Mouse (Mus musculus): ENCODE measurements around the gene Rnf146. TPM values are rescaled to one million over a fixed set of nuclear protein-coding genes. Genes with fewer than 3 reads are reported as not detected.

Rnf146 gene
- polyA plus RNA-seq, 1 experiment from 2014 or later = 14.8 TPM

GRCm38 (mm10) chr10:29351420-29351819 lies 10.8 kb downstream of the Rnf146 start:
- H3K27ac ChIP-seq (ENCODE audit: low read length) = no peak overlapping the region
- no peaks in the 10 kb centered on the region for H3K27me3 ChIP-seq (ENCODE audit: control insufficient read depth, insufficient read depth, low read depth, low read length)
- peaks cover 13% of the 10 kb centered on the region for H3K36me3 ChIP-seq (ENCODE audit: control insufficient read depth, insufficient read depth)
- H3K4me3 ChIP-seq (ENCODE audit: low read depth, low read length) = no peak overlapping the region
- no peak overlapping the region for H3K4me2 ChIP-seq (ENCODE audit: low read depth, low read length)
- ATAC-seq (ENCODE audit: low read depth) = no peak
- no peaks in the 10 kb centered on the region for H3K4me1 ChIP-seq (ENCODE audit: control insufficient read depth, low read depth, low read length)
- 70% methylated on average over 2 of the region's 2 CpGs for WGBS (ENCODE audit: insufficient replicate concordance)
- H3K9me3 ChIP-seq (replicated peaks; ENCODE audit: control insufficient read depth, low read length) = no peaks in the 10 kb centered on the region
- no peak overlapping the region for H3K9ac ChIP-seq (ENCODE audit: low read depth, low read length)

- 84% methylated on average over 7 of the region's 7 CpGs for WGBS (ENCODE audit: insufficient replicate concordance)
- Histone ChIP-seq H3K27ac (ENCODE audit: low read length) (no peak overlapping the region), H3K9me3 (replicated peaks; ENCODE audit: control insufficient read depth, low read length) (no peaks in the 10 kb centered on the region), H3K4me3 (ENCODE audit: low read depth, low read length) (no peak overlapping the region), H3K36me3 (ENCODE audit: control insufficient read depth, insufficient read depth) (peaks cover 20% of the 10 kb centered on the region), H3K9ac (ENCODE audit: low read depth, low read length) (no peak overlapping the region), H3K4me2 (ENCODE audit: low read depth, low read length) (no peak overlapping the region), H3K4me1 (ENCODE audit: control insufficient read depth, low read depth, low read length) (no peaks in the 10 kb centered on the region), H3K27me3 (ENCODE audit: control insufficient read depth, insufficient read depth, low read depth, low read length) (no peaks in the 10 kb centered on the region)
- no peak for ATAC-seq (ENCODE audit: low read depth)
Observed at GRCm38 (mm10) chr10:29346638-29347037, 15.6 kb downstream of the Rnf146 start.

GRCm38 (mm10) chr10:29344232-29344631 lies 18.0 kb downstream of the Rnf146 start:
- H3K4me2 ChIP-seq (ENCODE audit: low read depth, low read length) = no peak overlapping the region
- H3K9ac ChIP-seq (ENCODE audit: low read depth, low read length) = no peak overlapping the region
- ATAC-seq (ENCODE audit: low read depth) = no peak
- H3K4me1 ChIP-seq (ENCODE audit: control insufficient read depth, low read depth, low read length) = no peaks in the 10 kb centered on the region
- no peak overlapping the region for H3K27ac ChIP-seq (ENCODE audit: low read length)
- H3K9me3 ChIP-seq (replicated peaks; ENCODE audit: control insufficient read depth, low read length) = no peaks in the 10 kb centered on the region
- no peak overlapping the region for H3K4me3 ChIP-seq (ENCODE audit: low read depth, low read length)
- WGBS (ENCODE audit: insufficient replicate concordance) = 80% methylated on average over 4 of the region's 4 CpGs
- H3K36me3 ChIP-seq (ENCODE audit: control insufficient read depth, insufficient read depth) = peaks cover 15% of the 10 kb centered on the region
- no peaks in the 10 kb centered on the region for H3K27me3 ChIP-seq (ENCODE audit: control insufficient read depth, insufficient read depth, low read depth, low read length)

GRCm38 (mm10) chr10:29338355-29339056 lies 23.7 kb downstream of the Rnf146 start:
- Histone ChIP-seq H3K4me2 (ENCODE audit: low read depth, low read length) (no peak overlapping the region), H3K9me3 (replicated peaks; ENCODE audit: control insufficient read depth, low read length) (no peaks in the 10 kb centered on the region), H3K9ac (ENCODE audit: low read depth, low read length) (no peak overlapping the region), H3K4me1 (ENCODE audit: control insufficient read depth, low read depth, low read length) (no peaks in the 10 kb centered on the region), H3K27ac (ENCODE audit: low read length) (no peak overlapping the region), H3K36me3 (ENCODE audit: control insufficient read depth, insufficient read depth) (no peaks in the 10 kb centered on the region; the same call in 1 of the 2 replicates), H3K27me3 (ENCODE audit: control insufficient read depth, insufficient read depth, low read depth, low read length) (no peaks in the 10 kb centered on the region), H3K4me3 (ENCODE audit: low read depth, low read length) (no peak overlapping the region)
- 44% methylated on average over 4 of the region's 4 CpGs for WGBS (ENCODE audit: insufficient replicate concordance)
- no peak for ATAC-seq (ENCODE audit: low read depth)

GRCm38 (mm10) chr10:29333836-29334235 lies 28.4 kb downstream of the Rnf146 start:
- Histone ChIP-seq H3K9me3 (replicated peaks; ENCODE audit: control insufficient read depth, low read length) (no peaks in the 10 kb centered on the region), H3K9ac (ENCODE audit: low read depth, low read length) (no peak overlapping the region), H3K27me3 (ENCODE audit: control insufficient read depth, insufficient read depth, low read depth, low read length) (no peaks in the 10 kb centered on the region), H3K27ac (ENCODE audit: low read length) (no peak overlapping the region), H3K4me3 (ENCODE audit: low read depth, low read length) (no peak overlapping the region), H3K4me1 (ENCODE audit: control insufficient read depth, low read depth, low read length) (no peaks in the 10 kb centered on the region), H3K4me2 (ENCODE audit: low read depth, low read length) (no peak overlapping the region), H3K36me3 (ENCODE audit: control insufficient read depth, insufficient read depth) (no peaks in the 10 kb centered on the region; the same call in 1 of the 2 replicates)
- ATAC-seq (ENCODE audit: low read depth) = no peak
- WGBS (ENCODE audit: insufficient replicate concordance) = 73% methylated on average over 4 of the region's 4 CpGs

- Histone ChIP-seq H3K36me3 (ENCODE audit: control insufficient read depth, insufficient read depth) (no peaks in the 10 kb centered on the region), H3K9ac (ENCODE audit: low read depth, low read length) (no peak overlapping the region), H3K4me2 (ENCODE audit: low read depth, low read length) (no peak overlapping the region), H3K27ac (ENCODE audit: low read length) (no peak overlapping the region), H3K4me1 (ENCODE audit: control insufficient read depth, low read depth, low read length) (no peaks in the 10 kb centered on the region), H3K27me3 (ENCODE audit: control insufficient read depth, insufficient read depth, low read depth, low read length) (no peaks in the 10 kb centered on the region), H3K4me3 (ENCODE audit: low read depth, low read length) (no peak overlapping the region), H3K9me3 (replicated peaks; ENCODE audit: control insufficient read depth, low read length) (no peaks in the 10 kb centered on the region)
- 79% methylated on average over 2 of the region's 2 CpGs for WGBS (ENCODE audit: insufficient replicate concordance)
- no peak for ATAC-seq (ENCODE audit: low read depth)
Observed at GRCm38 (mm10) chr10:29324817-29325216, 37.4 kb downstream of the Rnf146 start.

GRCm38 (mm10) chr10:29313905-29314304 lies 48.3 kb downstream of the Rnf146 start:
- Histone ChIP-seq H3K27ac (ENCODE audit: low read length) (no peak overlapping the region), H3K27me3 (ENCODE audit: control insufficient read depth, insufficient read depth, low read depth, low read length) (no peaks in the 10 kb centered on the region), H3K9ac (ENCODE audit: low read depth, low read length) (peak overlapping the region; percentile 82), H3K4me3 (ENCODE audit: low read depth, low read length) (peak overlapping the region; percentile 84), H3K4me1 (ENCODE audit: control insufficient read depth, low read depth, low read length) (peaks cover 7% of the 10 kb centered on the region), H3K36me3 (ENCODE audit: control insufficient read depth, insufficient read depth) (no peaks in the 10 kb centered on the region), H3K9me3 (replicated peaks; ENCODE audit: control insufficient read depth, low read length) (no peaks in the 10 kb centered on the region), H3K4me2 (ENCODE audit: low read depth, low read length) (peak overlapping the region; percentile 76)
- no peak for ATAC-seq (ENCODE audit: low read depth)
- WGBS (ENCODE audit: insufficient replicate concordance) = 19% methylated on average over 5 of the region's 5 CpGs

- WGBS (ENCODE audit: insufficient replicate concordance) = under 1% methylated on average over 41 of the region's 49 CpGs
- H3K4me2 ChIP-seq (ENCODE audit: low read depth, low read length) = peak within 1 kb of the TSS; percentile 76
- no peaks in the 10 kb centered on the region for H3K27me3 ChIP-seq (ENCODE audit: control insufficient read depth, insufficient read depth, low read depth, low read length)
- H3K4me3 ChIP-seq (ENCODE audit: low read depth, low read length) = peak within 1 kb of the TSS; percentile 84
- peak within 1 kb of the TSS; percentile 82 for H3K9ac ChIP-seq (ENCODE audit: low read depth, low read length)
- peak; percentile 97 for ATAC-seq (ENCODE audit: low read depth)
- H3K27ac ChIP-seq (ENCODE audit: low read length) = peak within 1 kb of the TSS; percentile 89
- H3K36me3 ChIP-seq (ENCODE audit: control insufficient read depth, insufficient read depth) = no peaks in the 10 kb centered on the region
- peaks cover 7% of the 10 kb centered on the region for H3K4me1 ChIP-seq (ENCODE audit: control insufficient read depth, low read depth, low read length)
- no peaks in the 10 kb centered on the region for H3K9me3 ChIP-seq (replicated peaks; ENCODE audit: control insufficient read depth, low read length)
Observed at GRCm38 (mm10) chr10:29313064-29313638, 49.1 kb downstream of the Rnf146 start, which contains the start of gene Echdc1. Gene Echdc1 (plus strand): TSS chr10:29313166.

GRCm38 (mm10) chr10:29311480-29312219 lies 50.6 kb downstream of the Rnf146 start:
- peak overlapping the region; percentile 76 for H3K4me2 ChIP-seq (ENCODE audit: low read depth, low read length)
- H3K9me3 ChIP-seq (replicated peaks; ENCODE audit: control insufficient read depth, low read length) = no peaks in the 10 kb centered on the region
- H3K27me3 ChIP-seq (ENCODE audit: control insufficient read depth, insufficient read depth, low read depth, low read length) = no peaks in the 10 kb centered on the region
- H3K4me3 ChIP-seq (ENCODE audit: low read depth, low read length) = 0 out of 2 replicates have a peak overlapping the region, but pooled peaks have one; percentile 8
- 61% methylated on average over 4 of the region's 4 CpGs for WGBS (ENCODE audit: insufficient replicate concordance)
- H3K4me1 ChIP-seq (ENCODE audit: control insufficient read depth, low read depth, low read length) = peaks cover 7% of the 10 kb centered on the region
- no peak overlapping the region for H3K27ac ChIP-seq (ENCODE audit: low read length)
- ATAC-seq (ENCODE audit: low read depth) = no peak
- no peak overlapping the region for H3K9ac ChIP-seq (ENCODE audit: low read depth, low read length)
- no peaks in the 10 kb centered on the region for H3K36me3 ChIP-seq (ENCODE audit: control insufficient read depth, insufficient read depth)
